Mouse (Mus musculus) hematopoietic multipotent progenitor cell, adult 10-12 weeks (in vitro differentiated cells): ENCODE measurements around the gene Gm7945. TPM values are rescaled to one million over a fixed set of nuclear protein-coding genes. Genes with fewer than 3 reads are reported as not detected.

Experiments
- polyA plus RNA-seq: library from polyadenylated mRNA; stranded (reverse); fragments of >175 nt; gene quantifications from 2 replicates; pipeline ENCODE4 v1.2.3, GENCODE M21; 2012; ENCODE audit warnings: low replicate concordance

Gm7945 gene
- not detected in 2 replicates for polyA plus RNA-seq

DNA sequence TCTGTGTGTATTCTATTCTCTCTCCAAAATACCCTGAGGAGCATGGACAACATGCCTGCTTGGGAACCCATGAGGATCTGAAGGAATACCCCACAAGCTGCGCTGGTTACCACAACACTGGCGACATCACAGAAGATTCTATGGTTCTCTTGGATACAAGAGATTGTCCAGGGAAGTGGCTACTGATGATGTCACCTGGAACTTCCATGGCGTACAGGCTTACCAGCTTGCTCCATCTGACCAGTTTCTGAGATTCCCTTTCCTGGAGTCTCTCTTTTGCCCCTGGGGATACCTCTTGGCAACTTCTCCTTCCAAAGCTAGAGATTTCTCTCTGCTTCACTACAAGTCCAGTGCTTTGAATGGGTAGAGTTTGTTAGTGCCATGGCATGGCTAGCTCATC, at the start of gene Gm7945:
Gm7945 (minus strand) TSS at position 101 of the 400 bp plus-strand sequence.

GRCm38 (mm10) chr14:41408181-41408580, 22.0 kb upstream of the Gm7945 start, which contains the start of gene Gm6482:
Gm6482 (minus strand) TSS chr14:41408281.

GRCm38 (mm10) chr14:41348309-41348708, 37.9 kb downstream of the Gm7945 start, which contains the start of gene Gm5798:
Gm5798 (plus strand) TSS chr14:41348609.

Other genes with a start within 250 kb of the Gm7945 start
- gene Mbl1, start 234.9 kb downstream of the Gm7945 start, polyA plus RNA-seq: not detected in 2 replicates
- gene Sftpd, start 201.2 kb downstream of the Gm7945 start, polyA plus RNA-seq: not detected in 2 replicates
- gene Gm2832, start 107.6 kb downstream of the Gm7945 start, polyA plus RNA-seq: not detected in 2 replicates
- not detected in 2 replicates for gene Gm5798, start 37.8 kb downstream of the Gm7945 start, polyA plus RNA-seq
- not detected in 2 replicates for gene Gm6482, start 21.9 kb upstream of the Gm7945 start, polyA plus RNA-seq
- gene Gm7954, start 67.1 kb upstream of the Gm7945 start, polyA plus RNA-seq: not detected in 2 replicates
- gene Gm3486, start 103.1 kb upstream of the Gm7945 start, polyA plus RNA-seq: not detected in 2 replicates
- gene Gm7970, start 169.2 kb upstream of the Gm7945 start, polyA plus RNA-seq: not detected in 2 replicates
- gene 1700049E17Rik2, start 186.8 kb upstream of the Gm7945 start, polyA plus RNA-seq: not detected in 2 replicates
- not detected in 2 replicates for gene Gm3072, start 238.2 kb upstream of the Gm7945 start, polyA plus RNA-seq